Mouse (Mus musculus) olfactory bulb, adult 2 months (tissue): ENCODE results near the gene Man1c1.

Experiments used
- CTCF ChIP-seq: fragments of 200-500 bp; IDR thresholded peaks from 2 replicates; pipeline ENCODE4 v1.5.1; 2012; ENCODE audit warnings: low read depth, mild to moderate bottlenecking, low read length, moderate library complexity; ENCODE audit not compliant: insufficient read depth
- POLR2A ChIP-seq: fragments of 200-500 bp; IDR thresholded peaks from 2 replicates; pipeline ENCODE4 v1.6.1; 2012; ENCODE audit warnings: mild to moderate bottlenecking, low read depth, low read length, moderate library complexity; ENCODE audit not compliant: insufficient read depth

- TF ChIP-seq POLR2A: no peak
- TF ChIP-seq CTCF: no peak
These were observed 72.5 kb downstream of the Man1c1 start for GRCm38 (mm10) chr4:134631471-134632130.
